Mouse (Mus musculus): ENCODE results near the gene Mxd4. TPM values are rescaled to one million over a fixed set of nuclear protein-coding genes. Genes with fewer than 3 reads are reported as not detected.

The Mxd4 gene
- polyA plus RNA-seq, 1 experiment from 2014 or later: 26.3 TPM

DNA sequence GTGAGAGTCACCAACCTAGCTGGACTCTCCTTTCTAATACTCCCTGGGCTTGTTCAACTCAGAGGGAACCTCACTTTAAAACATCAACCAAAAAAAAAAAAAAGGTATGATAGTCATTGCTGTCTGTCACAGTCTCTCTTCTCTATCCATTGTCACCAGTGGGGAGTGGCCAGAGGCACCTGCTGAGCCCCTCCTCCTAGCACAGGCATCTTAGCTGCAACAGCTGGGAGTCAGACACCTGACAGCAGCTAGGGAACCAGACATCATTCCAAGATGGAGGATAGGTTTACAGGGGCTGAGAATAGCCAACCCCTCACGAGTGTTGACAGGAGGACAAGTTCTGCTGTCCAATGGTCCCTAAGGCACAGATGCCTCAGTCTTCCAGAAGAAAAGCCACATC lies 6.9 kb upstream of the Mxd4 start:
- no peak for DNase-seq (ENCODE audit: low spot score)
- Histone ChIP-seq H3K9me3 (no peaks in the 10 kb centered on the region), H3K36me3 (no peaks in the 10 kb centered on the region), H3K27me3 (ENCODE audit: insufficient read depth, poor library complexity, severe bottlenecking) (no peaks in the 10 kb centered on the region), H3K4me1 (replicated peaks) (0 out of 2 replicates have a peak, but pooled peaks cover 1% of the 10 kb centered on the region), H3K27ac (no peak overlapping the region), H3K4me3 (no peak overlapping the region)
- 68% methylated on average over 1 of the region's 1 CpGs for WGBS

DNA sequence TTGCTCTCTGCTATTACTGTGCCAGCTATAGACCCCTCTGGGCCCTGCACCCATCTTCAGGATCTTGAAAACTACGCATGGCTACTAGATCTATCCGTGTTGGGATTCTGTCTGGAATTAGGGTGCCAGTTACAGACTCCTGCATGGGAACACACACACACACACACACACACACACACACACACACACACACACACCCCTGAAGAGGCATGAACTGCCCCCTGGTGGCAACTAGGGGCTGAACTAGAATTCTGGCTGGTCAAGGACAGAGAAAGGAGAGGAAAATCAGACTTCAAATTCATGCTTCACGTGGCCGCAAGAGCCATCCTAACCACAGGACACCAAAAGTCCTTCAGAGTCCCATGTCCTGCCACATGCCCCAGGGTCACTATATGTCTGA lies 4.3 kb upstream of the Mxd4 start:
- no peak overlapping the region for H3K27ac ChIP-seq
- DNase-seq (ENCODE audit: low spot score): no peak
- WGBS: 81% methylated on average over 4 of the region's 4 CpGs
- H3K36me3 ChIP-seq: no peaks in the 10 kb centered on the region
- H3K4me1 ChIP-seq (replicated peaks): peaks cover 17% of the 10 kb centered on the region
- no peaks in the 10 kb centered on the region; the same call in 1 of the 2 replicates for H3K27me3 ChIP-seq (ENCODE audit: insufficient read depth, poor library complexity, severe bottlenecking)
- H3K9me3 ChIP-seq: no peaks in the 10 kb centered on the region
- H3K4me3 ChIP-seq: no peak overlapping the region

DNA sequence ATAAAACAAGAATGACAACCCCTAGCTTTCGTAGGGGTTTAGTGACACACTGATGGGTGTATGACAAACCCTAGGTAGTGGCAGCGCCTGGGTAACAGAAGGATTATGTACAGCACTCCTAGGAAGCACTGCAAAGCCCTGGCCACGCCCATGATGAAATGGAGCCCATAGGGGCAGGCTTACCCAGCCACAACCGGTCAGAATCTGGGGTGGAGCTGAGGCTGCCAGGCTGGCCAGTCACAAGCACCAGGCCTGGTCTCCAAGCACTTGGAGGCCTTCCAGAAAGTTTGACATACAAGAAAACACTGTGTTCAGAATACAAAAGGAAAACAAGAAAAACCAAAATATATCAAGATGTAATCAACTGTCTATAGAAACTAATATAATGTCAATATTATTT lies 3.5 kb upstream of the Mxd4 start:
- H3K9me3 ChIP-seq: no peaks in the 10 kb centered on the region
- no peak for DNase-seq (ENCODE audit: low spot score)
- H3K36me3 ChIP-seq: no peaks in the 10 kb centered on the region
- H3K27ac ChIP-seq: no peak overlapping the region
- peaks cover 25% of the 10 kb centered on the region for H3K4me1 ChIP-seq (replicated peaks)
- 55% methylated on average over 4 of the region's 4 CpGs for WGBS
- H3K4me3 ChIP-seq: no peak overlapping the region
- H3K27me3 ChIP-seq (ENCODE audit: insufficient read depth, poor library complexity, severe bottlenecking): peaks cover 3% of the 10 kb centered on the region

DNA sequence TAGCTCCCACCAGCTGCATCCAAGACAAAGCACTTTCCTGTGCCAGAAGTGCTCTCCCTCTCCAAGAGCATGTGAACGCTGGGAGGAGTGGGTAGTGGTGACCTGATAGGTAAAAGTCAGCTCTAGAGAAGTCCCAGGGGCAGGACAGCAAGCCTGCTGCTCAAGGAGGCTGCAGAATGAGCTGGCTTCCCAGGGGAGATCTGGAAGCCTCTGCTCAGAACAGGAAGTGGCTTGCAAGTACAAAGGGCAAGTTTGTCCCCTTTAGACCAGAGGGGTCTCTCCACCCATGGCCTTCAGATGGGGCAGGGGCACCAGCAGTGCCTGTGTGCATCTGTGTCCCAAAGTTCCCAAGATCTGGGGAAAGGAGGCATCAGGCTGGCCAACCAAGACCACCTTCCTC lies 2.0 kb upstream of the Mxd4 start:
- peaks cover 39% of the 10 kb centered on the region for H3K4me1 ChIP-seq (replicated peaks)
- H3K4me3 ChIP-seq: no peak overlapping the region
- DNase-seq (ENCODE audit: low spot score): no peak
- no peaks in the 10 kb centered on the region for H3K36me3 ChIP-seq
- 69% methylated on average over 1 of the region's 1 CpGs for WGBS
- H3K9me3 ChIP-seq: no peaks in the 10 kb centered on the region
- H3K27me3 ChIP-seq (ENCODE audit: insufficient read depth, poor library complexity, severe bottlenecking): peaks cover 4% of the 10 kb centered on the region
- H3K27ac ChIP-seq: no peak overlapping the region

DNA sequence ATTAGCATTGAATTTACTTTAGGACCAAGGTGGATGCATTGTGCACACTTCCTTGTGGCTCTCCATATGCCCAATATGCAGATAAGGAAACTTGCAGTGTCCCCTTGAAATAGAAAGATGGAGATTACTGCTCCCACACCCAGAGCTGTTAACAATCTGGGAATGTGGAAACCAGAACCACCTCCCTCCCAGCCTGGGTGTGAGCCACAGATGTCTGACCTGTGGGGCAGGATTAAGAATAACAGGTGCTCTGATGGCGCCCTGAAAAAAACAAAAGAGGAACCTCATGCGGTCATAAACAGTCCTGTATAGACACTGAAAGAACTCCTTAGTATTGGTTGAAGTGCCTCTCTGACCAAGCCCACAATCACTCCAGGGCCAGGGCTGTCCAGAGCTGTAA lies 1.3 kb upstream of the Mxd4 start:
- WGBS: 79% methylated on average over 2 of the region's 2 CpGs
- peak overlapping the region; percentile 79 for H3K4me3 ChIP-seq
- H3K27me3 ChIP-seq (ENCODE audit: insufficient read depth, poor library complexity, severe bottlenecking): peaks cover 4% of the 10 kb centered on the region
- no peak for DNase-seq (ENCODE audit: low spot score)
- H3K9me3 ChIP-seq: no peaks in the 10 kb centered on the region
- peaks cover 45% of the 10 kb centered on the region for H3K4me1 ChIP-seq (replicated peaks)
- no peak overlapping the region for H3K27ac ChIP-seq
- peaks cover 6% of the 10 kb centered on the region for H3K36me3 ChIP-seq

DNA sequence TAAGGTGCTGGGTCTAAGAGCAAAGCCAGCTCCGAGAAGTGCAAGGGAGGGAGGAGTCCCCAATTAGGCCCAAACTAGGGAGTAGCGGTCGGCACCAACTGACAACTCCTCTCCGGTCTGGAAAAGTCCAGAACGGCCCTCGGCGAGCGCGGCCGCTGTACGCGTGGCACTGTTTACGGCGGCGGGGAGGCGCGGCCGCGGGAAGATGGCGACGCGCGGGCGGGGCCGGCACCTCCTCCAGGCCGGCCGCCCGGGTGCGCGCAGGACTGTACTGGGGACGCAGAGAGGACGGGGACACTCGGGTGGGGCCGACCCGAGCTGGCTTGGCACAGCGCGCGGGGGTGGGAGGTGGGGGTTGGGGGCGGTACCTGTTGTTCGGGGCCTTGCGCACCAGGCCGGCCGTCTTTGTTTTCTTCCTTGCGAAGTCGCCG lies 544 bp downstream of the Mxd4 start:
- H3K4me1 ChIP-seq (replicated peaks): peaks cover 54% of the 10 kb centered on the region
- peak overlapping the region; percentile 90 for H3K27ac ChIP-seq
- H3K36me3 ChIP-seq: peaks cover 24% of the 10 kb centered on the region
- H3K4me3 ChIP-seq: peak overlapping the region; percentile 79
- H3K9me3 ChIP-seq: no peaks in the 10 kb centered on the region
- WGBS: under 1% methylated on average over 46 of the region's 46 CpGs
- peaks cover 4% of the 10 kb centered on the region for H3K27me3 ChIP-seq (ENCODE audit: insufficient read depth, poor library complexity, severe bottlenecking)
- peak; percentile 48 for DNase-seq (ENCODE audit: low spot score)

DNA sequence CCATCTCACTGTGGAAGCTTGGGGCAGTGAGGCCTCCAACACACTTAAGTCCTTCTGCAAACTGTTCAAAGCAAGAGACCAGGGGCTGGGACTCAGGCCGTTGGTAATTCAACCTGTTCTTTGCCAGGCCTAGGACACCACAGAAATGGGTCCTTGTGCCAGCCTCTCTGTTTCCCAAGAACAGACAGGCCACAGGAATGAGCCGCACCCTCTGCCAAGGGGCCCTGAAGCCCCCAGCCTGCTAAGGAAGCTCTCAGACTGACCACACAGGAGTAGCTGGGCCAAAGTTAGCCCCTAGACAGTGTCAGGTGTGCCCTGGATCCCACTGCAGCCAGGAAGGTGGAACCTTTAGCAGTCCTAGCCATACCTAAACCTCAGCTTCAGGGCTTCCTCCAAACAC lies 1.1 kb downstream of the Mxd4 start:
- 66% methylated on average over 2 of the region's 2 CpGs for WGBS
- Histone ChIP-seq H3K36me3 (peaks cover 28% of the 10 kb centered on the region), H3K4me3 (peak overlapping the region; percentile 79), H3K4me1 (replicated peaks) (peaks cover 54% of the 10 kb centered on the region), H3K27ac (peak overlapping the region; percentile 90), H3K9me3 (no peaks in the 10 kb centered on the region), H3K27me3 (ENCODE audit: insufficient read depth, poor library complexity, severe bottlenecking) (peaks cover 4% of the 10 kb centered on the region)
- no peak for DNase-seq (ENCODE audit: low spot score)

DNA sequence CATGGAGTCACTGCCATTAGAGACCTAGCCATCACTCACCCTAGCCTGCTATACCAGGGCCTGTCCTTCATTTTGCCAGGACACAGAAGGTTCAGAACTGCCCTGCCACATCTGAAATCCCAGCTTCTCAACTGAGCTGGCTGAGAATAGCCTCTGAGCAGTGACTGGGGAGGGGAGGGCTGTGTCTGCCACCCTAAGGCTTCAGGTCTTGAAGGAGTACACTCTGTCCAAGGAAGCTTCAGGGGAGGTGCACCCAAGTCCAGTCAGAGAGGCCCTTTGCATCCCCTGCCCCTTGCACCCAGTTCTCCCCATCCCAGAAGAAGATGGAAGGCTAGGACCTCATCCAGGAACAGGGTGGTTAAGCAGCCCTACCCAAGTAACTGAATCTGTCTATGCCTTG lies 1.7 kb downstream of the Mxd4 start:
- H3K4me3 ChIP-seq: peak overlapping the region; percentile 79

DNA sequence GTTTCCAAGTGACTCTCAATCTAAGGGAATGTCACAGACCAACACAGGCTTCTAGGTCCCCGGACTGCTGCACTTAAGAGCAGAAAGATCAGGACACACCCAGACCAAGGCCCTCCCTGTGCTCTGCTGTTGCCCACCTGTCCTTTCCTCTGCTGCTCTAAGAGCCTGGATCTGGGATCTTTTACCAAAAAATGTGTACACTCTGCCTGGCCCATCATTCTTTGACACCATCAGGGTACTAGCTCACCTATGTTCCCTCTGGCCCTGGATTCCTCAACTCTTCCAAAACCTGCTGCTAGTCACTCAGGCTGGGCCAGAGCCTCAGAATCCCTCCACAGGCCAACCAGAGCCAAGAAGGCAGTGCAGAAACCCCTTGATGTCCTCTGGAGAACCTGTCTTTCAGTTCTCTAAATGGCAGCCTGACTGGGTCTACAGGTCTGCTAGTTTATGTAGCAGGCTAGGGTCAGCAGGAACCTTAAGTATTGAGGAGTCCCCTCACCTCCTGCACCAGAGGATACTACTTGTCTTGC lies 2.4 kb downstream of the Mxd4 start:
- 88% methylated on average over 1 of the region's 1 CpGs for WGBS
- no peak overlapping the region; the same call in 1 of the 2 replicates for H3K4me3 ChIP-seq
- no peak for DNase-seq (ENCODE audit: low spot score)
- H3K27me3 ChIP-seq (ENCODE audit: insufficient read depth, poor library complexity, severe bottlenecking): peaks cover 4% of the 10 kb centered on the region
- H3K36me3 ChIP-seq: peaks cover 37% of the 10 kb centered on the region
- peaks cover 54% of the 10 kb centered on the region for H3K4me1 ChIP-seq (replicated peaks)
- no peaks in the 10 kb centered on the region for H3K9me3 ChIP-seq
- no peak overlapping the region for H3K27ac ChIP-seq

More for the DNA sequence above, 1.7 kb downstream of the Mxd4 start:
- no peak overlapping the region for H3K27ac ChIP-seq
- H3K36me3 ChIP-seq: peaks cover 32% of the 10 kb centered on the region
- no peaks in the 10 kb centered on the region for H3K9me3 ChIP-seq
- peaks cover 54% of the 10 kb centered on the region for H3K4me1 ChIP-seq (replicated peaks)
- H3K27me3 ChIP-seq (ENCODE audit: insufficient read depth, poor library complexity, severe bottlenecking): peaks cover 4% of the 10 kb centered on the region
- DNase-seq (ENCODE audit: low spot score): no peak

DNA sequence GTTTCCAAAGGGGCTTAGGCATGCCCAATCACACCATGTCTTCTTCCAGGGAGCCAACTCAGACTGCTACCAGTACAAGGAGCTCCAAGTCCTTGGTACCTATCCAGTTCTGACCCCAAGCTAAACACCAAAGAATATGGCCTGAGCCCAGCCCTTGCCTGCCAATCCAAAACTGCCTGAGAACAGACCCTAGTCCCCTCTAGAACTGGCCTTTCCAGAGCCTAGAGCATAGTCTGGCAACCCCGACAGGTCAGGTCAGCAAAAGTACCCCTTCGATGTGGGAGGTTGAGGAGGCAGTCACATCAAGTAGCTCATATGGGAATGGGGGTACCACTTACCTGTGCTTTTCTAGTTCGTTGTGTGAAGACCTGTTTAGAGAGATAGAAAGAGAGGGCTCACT lies 3.5 kb downstream of the Mxd4 start:
- DNase-seq (ENCODE audit: low spot score): no peak
- peaks cover 4% of the 10 kb centered on the region for H3K27me3 ChIP-seq (ENCODE audit: insufficient read depth, poor library complexity, severe bottlenecking)
- whole genome bisulfite sequencing: 85% methylated on average over 3 of the region's 3 CpGs
- H3K4me3 ChIP-seq: no peak overlapping the region
- H3K27ac ChIP-seq: no peak overlapping the region
- H3K4me1 ChIP-seq (replicated peaks): peaks cover 48% of the 10 kb centered on the region
- peaks cover 40% of the 10 kb centered on the region for H3K36me3 ChIP-seq
- H3K9me3 ChIP-seq: no peaks in the 10 kb centered on the region

DNA sequence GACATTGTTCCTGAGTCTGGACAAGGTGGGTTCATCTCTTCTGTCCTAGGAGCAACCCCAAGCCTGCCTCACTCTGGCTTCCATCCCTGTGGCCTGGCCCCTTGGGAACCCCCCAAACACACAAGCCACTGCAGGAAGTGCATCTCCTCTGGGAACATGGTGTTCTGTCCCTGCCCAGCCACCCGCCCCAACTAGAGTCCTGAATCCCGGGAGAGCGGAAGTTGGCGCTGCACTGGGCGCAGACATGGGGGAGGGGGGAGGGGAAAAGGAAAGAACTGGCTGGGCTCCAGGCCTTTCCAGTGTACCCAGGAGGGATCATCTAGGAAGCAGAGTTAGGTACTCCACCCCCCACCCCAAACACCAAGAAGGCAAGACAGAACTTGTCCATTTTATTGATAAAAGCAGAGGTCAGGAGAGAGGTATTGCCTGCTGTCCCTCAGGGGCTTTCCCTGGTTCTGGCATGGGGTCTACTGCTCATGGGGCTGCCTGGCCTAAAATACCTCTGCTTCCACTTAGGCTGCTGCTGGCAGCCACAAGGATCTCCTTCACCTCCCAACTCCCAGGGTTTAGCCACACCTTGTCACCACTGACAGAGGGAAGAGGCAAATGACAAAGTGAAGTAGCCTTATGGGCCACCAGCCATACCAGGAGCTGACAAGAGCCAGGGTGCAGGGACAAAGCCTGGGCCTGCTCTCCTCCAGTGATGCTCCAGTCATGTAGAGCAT lies 4.2 kb downstream of the Mxd4 start:
- 81% methylated on average over 5 of the region's 5 CpGs for WGBS

DNA sequence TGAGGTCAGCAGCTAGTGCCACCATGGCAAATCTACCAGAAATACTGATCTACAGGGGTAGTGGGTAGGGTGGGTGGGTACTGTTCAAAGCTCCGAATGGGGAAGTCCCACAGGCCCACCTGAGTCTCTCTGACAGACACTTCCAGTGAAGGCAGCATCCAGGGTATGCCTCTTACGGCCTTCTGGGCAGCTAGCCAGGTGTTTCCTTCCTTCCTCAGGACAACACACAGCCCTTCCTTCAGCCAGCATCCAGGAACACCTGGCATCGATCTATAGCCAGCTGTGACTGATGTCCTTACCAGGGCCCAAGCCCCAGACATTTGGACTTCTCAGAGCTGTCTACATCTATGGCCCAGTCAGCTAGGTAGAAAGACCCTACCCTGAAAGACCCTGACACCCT lies 5.0 kb downstream of the Mxd4 start:
- Histone ChIP-seq H3K27ac (no peak overlapping the region), H3K36me3 (peaks cover 52% of the 10 kb centered on the region), H3K9me3 (no peaks in the 10 kb centered on the region), H3K4me3 (no peak overlapping the region), H3K27me3 (ENCODE audit: insufficient read depth, poor library complexity, severe bottlenecking) (peaks cover 4% of the 10 kb centered on the region; the same call in 1 of the 2 replicates), H3K4me1 (replicated peaks) (peaks cover 39% of the 10 kb centered on the region)
- no peak for DNase-seq (ENCODE audit: low spot score)
- WGBS: 80% methylated on average over 3 of the region's 3 CpGs

More for the DNA sequence above, 4.2 kb downstream of the Mxd4 start:
- DNase-seq (ENCODE audit: low spot score): no peak
- H3K4me3 ChIP-seq: no peak overlapping the region
- no peaks in the 10 kb centered on the region for H3K9me3 ChIP-seq
- peaks cover 4% of the 10 kb centered on the region; the same call in 1 of the 2 replicates for H3K27me3 ChIP-seq (ENCODE audit: insufficient read depth, poor library complexity, severe bottlenecking)
- H3K27ac ChIP-seq: no peak overlapping the region
- H3K4me1 ChIP-seq (replicated peaks): peaks cover 44% of the 10 kb centered on the region
- peaks cover 45% of the 10 kb centered on the region for H3K36me3 ChIP-seq

DNA sequence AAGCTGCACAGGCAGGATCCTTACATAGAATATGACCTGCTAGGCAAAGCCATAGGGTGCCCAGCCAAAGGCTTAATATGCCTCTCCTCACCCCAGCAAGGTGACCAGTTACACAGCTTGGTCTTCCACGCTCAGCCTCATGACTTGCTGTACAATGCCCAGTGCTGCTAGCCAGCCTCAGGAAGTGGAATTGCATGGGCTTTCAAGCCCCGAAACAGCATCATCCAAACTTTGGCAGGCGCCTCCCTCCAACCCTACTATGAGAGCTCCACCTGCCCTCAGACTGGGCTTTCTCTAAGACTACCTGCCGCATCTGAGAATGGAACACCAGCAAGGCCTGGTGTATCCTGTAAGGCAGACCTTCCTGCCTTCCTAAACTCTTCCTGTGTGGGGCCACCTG lies 9.7 kb downstream of the Mxd4 start:
- no peak overlapping the region for H3K27ac ChIP-seq
- no peaks in the 10 kb centered on the region for H3K9me3 ChIP-seq
- WGBS: 94% methylated on average over 4 of the region's 4 CpGs
- H3K36me3 ChIP-seq: peaks cover 80% of the 10 kb centered on the region
- DNase-seq (ENCODE audit: low spot score): no peak
- no peak overlapping the region for H3K4me3 ChIP-seq
- H3K27me3 ChIP-seq (ENCODE audit: insufficient read depth, poor library complexity, severe bottlenecking): no peaks in the 10 kb centered on the region
- H3K4me1 ChIP-seq (replicated peaks): peaks cover 2% of the 10 kb centered on the region; the same call in 1 of the 2 replicates
